Mouse (Mus musculus) lung, adult 10 weeks (tissue): ENCODE results near the gene AC109138.7. TPM values are rescaled to one million over a fixed set of nuclear protein-coding genes. Genes with fewer than 3 reads are reported as not detected.

ENCODE experiments used
- polyA plus RNA-seq: library from polyadenylated mRNA; stranded (reverse); fragments of 350-450 nt; fragmentation: Illumina TruSeq; extraction: RNeasy Lipid Tissue Mini Kit (QIAGEN cat#74804); gene quantifications from one replicate; pipeline ENCODE4 v1.2.3, GENCODE M21; 2014; ENCODE audit warnings: low read depth, low replicate concordance; ENCODE audit not compliant: insufficient read depth

AC109138.7 gene
- polyA plus RNA-seq = not detected

GRCm38 (mm10) chr19:4214071-4214770 lies at the start of gene AC109138.7, which contains the start of gene Clcf1:
TSS of gene AC109138.7 (plus strand) at chr19:4214357.
TSS of gene Clcf1 (plus strand) at chr19:4214238.

GRCm38 (mm10) chr19:4175368-4175947 lies 38.7 kb upstream of the AC109138.7 start, which contains the start of gene Carns1:
TSS of gene Carns1 (minus strand) at chr19:4175479.

GRCm38 (mm10) chr19:4190831-4191334 lies 23.3 kb upstream of the AC109138.7 start, which contains the start of gene Tbc1d10c:
TSS of gene Tbc1d10c (minus strand) at chr19:4191284.

GRCm38 (mm10) chr19:4191528-4192250 lies 22.5 kb upstream of the AC109138.7 start, which contains the start of gene Ppp1ca:
TSS of gene Ppp1ca (plus strand) at chr19:4192065.

GRCm38 (mm10) chr19:4201291-4201909 lies 12.8 kb upstream of the AC109138.7 start, which contains the start of gene Rad9a:
TSS of gene Rad9a (minus strand) at chr19:4201662.

GRCm38 (mm10) chr19:4231253-4232185 lies 17.4 kb downstream of the AC109138.7 start, which contains the start of gene Pold4:
TSS of gene Pold4 (plus strand) at chr19:4231899.

GRCm38 (mm10) chr19:4268566-4269361 lies 54.6 kb downstream of the AC109138.7 start, which contains the start of gene Ssh3:
TSS of gene Ssh3 (minus strand) at chr19:4269180.

Other genes with a start within 250 kb of the AC109138.7 start
- 0.83 TPM for gene Aldh3b2, start 242.0 kb upstream of the AC109138.7 start, polyA plus RNA-seq
- gene Acy3, start 227.8 kb upstream of the AC109138.7 start, polyA plus RNA-seq = 10.1 TPM
- not detected for gene Tbx10, start 221.6 kb upstream of the AC109138.7 start, polyA plus RNA-seq
- 19.1 TPM for gene Nudt8, start 213.8 kb upstream of the AC109138.7 start, polyA plus RNA-seq
- 0.23 TPM for gene Gm49405, start 213.7 kb upstream of the AC109138.7 start, polyA plus RNA-seq
- 4.9 TPM for gene Doc2g, start 211.0 kb upstream of the AC109138.7 start, polyA plus RNA-seq
- 85.5 TPM for gene Ndufv1, start 201.6 kb upstream of the AC109138.7 start, polyA plus RNA-seq
- 401 TPM for gene Gstp1, start 176.4 kb upstream of the AC109138.7 start, polyA plus RNA-seq
- gene Gstp2, start 168.3 kb upstream of the AC109138.7 start, polyA plus RNA-seq = 28.2 TPM
- gene Gstp3, start 154.8 kb upstream of the AC109138.7 start, polyA plus RNA-seq = 10.6 TPM
- 0.93 TPM for gene Cabp2, start 132.8 kb upstream of the AC109138.7 start, polyA plus RNA-seq
- gene Cdk2ap2, start 117.2 kb upstream of the AC109138.7 start, polyA plus RNA-seq = 128 TPM
- gene Pitpnm1, start 114.4 kb upstream of the AC109138.7 start, polyA plus RNA-seq = 24.1 TPM
- 110 TPM for gene Aip, start 88.5 kb upstream of the AC109138.7 start, polyA plus RNA-seq
- gene Gpr152, start 74.6 kb upstream of the AC109138.7 start, polyA plus RNA-seq = not detected
- not detected for gene Cabp4, start 70.3 kb upstream of the AC109138.7 start, polyA plus RNA-seq
- 121 TPM for gene Coro1b, start 65.7 kb upstream of the AC109138.7 start, polyA plus RNA-seq
- 41.4 TPM for gene Ptprcap, start 60.8 kb upstream of the AC109138.7 start, polyA plus RNA-seq
- gene Rps6kb2, start 51.0 kb upstream of the AC109138.7 start, polyA plus RNA-seq = 19.1 TPM
- gene Carns1, start 38.9 kb upstream of the AC109138.7 start, polyA plus RNA-seq = 2.5 TPM
- 22.1 TPM for gene Tbc1d10c, start 23.1 kb upstream of the AC109138.7 start, polyA plus RNA-seq
- 290 TPM for gene Ppp1ca, start 22.3 kb upstream of the AC109138.7 start, polyA plus RNA-seq
- 12.4 TPM for gene Rad9a, start 12.7 kb upstream of the AC109138.7 start, polyA plus RNA-seq
- gene Clcf1, start 119 bp upstream of the AC109138.7 start, polyA plus RNA-seq = 7.9 TPM
- gene Pold4, start 17.5 kb downstream of the AC109138.7 start, polyA plus RNA-seq = 52.0 TPM
- 12.9 TPM for gene Ssh3, start 54.8 kb downstream of the AC109138.7 start, polyA plus RNA-seq
- gene Ankrd13d, start 68.8 kb downstream of the AC109138.7 start, polyA plus RNA-seq = 2.9 TPM
- gene Grk2, start 91.9 kb downstream of the AC109138.7 start, polyA plus RNA-seq = 57.2 TPM
- 12.2 TPM for gene Kdm2a, start 183.9 kb downstream of the AC109138.7 start, polyA plus RNA-seq
- gene Rhod, start 225.1 kb downstream of the AC109138.7 start, polyA plus RNA-seq = 10.9 TPM